Mouse (Mus musculus) lung, adult 2 months (tissue): ENCODE measurements at regions not wholly inside any gene's neighbourhood (a gene's known extent, or its start where the extent isn't known, plus 50 kb on each side); places are given as distances from the start of the nearest gene placed in this dataset.

Source experiments
- CTCF ChIP-seq: fragments of 200-500 bp; IDR thresholded peaks from 2 replicates; pipeline ENCODE4 v1.5.1; 2011; ENCODE audit warnings: mild to moderate bottlenecking, low read length, control low read depth; ENCODE audit not compliant: insufficient read depth
- POLR2A ChIP-seq: fragments of 200-500 bp; IDR thresholded peaks from 2 replicates; pipeline ENCODE4 v1.6.1; 2011; ENCODE audit warnings: low read depth, mild to moderate bottlenecking, control low read depth, low read length, borderline replicate concordance; ENCODE audit errors: extremely low read depth

DNA sequence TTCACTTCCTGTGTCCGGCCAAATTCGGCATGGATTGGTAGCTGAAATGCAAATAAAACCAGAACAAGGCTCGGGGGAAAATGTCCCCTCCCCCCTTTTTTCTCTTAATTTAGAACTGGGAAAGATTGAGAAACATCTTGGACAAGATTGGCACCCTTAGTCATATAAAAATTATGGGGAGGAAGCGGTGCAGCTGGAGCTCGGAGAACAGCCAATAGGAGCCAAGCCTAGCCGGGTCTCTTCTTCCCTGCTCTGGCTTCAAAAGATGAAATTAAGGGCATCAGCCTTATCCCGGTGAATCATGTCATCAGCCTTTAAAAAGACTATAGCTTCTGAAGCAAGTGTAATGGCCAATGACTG is 213.3 kb upstream of the Amigo2 start:
- no peak for TF ChIP-seq CTCF
- TF ChIP-seq POLR2A, result no peak
